Mouse (Mus musculus): ENCODE measurements at regions not wholly inside any gene's neighbourhood (a gene's known extent, or its start where the extent isn't known, plus 50 kb on each side); places are given as distances from the start of the nearest gene placed in this dataset.

GRCm38 (mm10) chr5:97527555-97527954 is 70.7 kb upstream of the Gk2 start:
- DNase-seq (ENCODE audit: low read depth, low spot score), result no peak
